Mouse (Mus musculus): Measurements from ENCODE around the gene Ehd4.

Ehd4 gene

DNA sequence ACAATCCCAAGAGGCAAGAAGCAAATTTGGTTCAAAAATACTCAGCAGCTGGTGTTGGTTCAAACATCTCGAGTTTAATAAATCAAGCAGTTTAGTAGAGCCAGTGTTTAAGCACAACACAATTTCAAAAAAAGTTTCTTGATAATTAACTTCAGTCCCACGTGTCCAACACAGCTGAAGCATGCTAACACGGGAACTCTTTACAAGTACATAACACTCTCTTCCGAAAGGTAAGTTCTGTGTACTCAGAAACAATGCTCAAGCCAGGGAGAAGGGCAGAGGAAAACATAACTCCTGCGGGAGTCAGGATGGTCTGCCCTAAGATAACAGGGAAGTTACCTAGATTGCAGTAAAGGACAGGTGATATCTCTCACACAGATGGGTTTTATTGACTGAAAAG is 12.1 kb downstream of the Ehd4 start:
- no peak for DNase-seq

DNA sequence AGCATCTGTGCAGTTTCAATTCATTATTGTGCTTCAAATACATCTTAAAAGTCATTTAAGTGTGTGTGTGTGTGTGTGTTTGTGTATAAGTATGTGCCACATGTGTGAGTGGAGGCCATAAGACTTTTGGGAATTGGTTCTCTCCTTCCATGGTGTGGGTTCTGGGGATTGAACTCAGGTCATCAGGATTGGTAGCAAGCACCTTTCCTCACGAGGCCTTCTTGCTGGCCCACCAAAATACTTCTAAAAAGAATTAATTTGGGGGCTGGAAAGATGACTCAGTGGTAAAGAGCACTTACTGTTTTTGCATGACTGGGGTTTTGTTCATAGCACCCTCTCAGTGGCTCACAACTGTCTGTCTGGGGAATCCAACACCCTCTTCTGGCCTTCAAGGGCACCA is 12.7 kb downstream of the Ehd4 start:
- no peak for DNase-seq

- DNase-seq, result no peak
Observed at GRCm38 (mm10) chr2:120140326-120140725, 14.1 kb downstream of the Ehd4 start.

DNA sequence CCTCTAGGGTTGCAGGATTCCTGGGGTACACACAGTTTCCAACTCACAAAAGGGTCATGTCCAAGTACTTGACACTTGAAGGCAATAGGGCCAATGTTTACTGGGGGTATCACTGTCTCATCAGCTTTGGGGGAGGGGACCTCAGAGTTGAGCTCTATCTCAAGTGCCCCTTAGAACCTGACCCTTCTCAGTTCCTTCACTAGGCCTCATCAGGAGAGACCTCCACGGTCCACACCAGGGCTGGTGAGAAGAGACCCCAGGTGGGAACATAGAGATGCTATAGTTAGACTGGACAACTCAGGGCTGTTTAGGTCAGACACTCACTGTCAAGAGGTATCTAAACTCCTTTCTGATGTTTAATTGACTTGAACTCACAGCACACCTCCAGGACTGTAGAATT is 15.3 kb downstream of the Ehd4 start:
- no peak for DNase-seq

DNA sequence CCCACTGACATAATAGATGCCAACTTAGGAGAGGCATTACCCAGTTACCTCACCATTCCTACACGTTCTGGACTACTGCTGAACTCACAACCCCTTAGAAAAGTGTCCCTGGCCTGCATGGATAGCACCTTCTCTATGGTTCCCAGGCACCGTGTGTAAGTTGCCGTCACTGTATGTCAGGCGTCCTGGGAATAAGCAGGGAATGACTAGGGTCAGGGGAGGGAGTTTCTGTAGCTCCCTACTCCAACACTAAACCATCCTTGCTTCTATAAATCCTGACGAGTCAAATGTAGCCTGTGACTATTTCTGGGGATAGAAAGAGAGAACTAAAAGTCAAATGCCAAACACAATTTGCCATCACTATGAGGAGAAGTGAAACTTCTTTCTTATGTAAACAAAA is 17.1 kb downstream of the Ehd4 start:
- no peak for DNase-seq

DNA sequence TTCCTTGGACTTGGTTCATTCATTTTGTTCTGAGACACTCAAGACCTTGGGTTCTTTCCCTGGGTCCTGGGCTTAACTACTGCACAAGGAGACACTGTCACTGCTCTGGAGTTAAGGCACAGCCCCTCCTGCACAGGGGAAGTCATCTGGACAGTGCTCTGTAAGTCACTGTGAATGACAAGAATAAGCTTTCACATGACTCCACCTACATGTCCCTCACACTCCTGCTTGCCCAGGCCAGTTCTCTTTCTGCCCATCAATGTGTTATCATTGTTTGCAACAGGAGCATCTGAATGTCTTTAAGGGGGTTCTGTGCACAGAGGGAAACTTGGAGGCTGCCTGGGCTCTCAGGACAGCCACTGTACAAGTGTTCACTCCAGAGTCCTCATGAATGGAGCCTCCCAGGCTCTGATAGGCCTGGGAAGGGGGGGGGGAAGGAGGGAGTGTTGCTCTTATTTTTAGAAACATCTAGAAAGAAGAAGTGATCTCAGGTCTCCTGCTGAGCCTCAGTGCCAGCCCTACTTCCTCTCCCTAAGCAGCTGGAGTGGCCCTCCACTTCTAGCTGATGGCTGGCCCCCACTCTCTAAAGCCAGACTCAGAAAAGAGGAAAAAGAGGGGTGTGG is 19.8 kb downstream of the Ehd4 start:
- no peak for DNase-seq

- DNase-seq, result no peak
Observed at GRCm38 (mm10) chr2:120131881-120132280, 22.5 kb downstream of the Ehd4 start.

- DNase-seq, result no peak
Observed at GRCm38 (mm10) chr2:120129252-120129908, 25.0 kb downstream of the Ehd4 start.

DNA sequence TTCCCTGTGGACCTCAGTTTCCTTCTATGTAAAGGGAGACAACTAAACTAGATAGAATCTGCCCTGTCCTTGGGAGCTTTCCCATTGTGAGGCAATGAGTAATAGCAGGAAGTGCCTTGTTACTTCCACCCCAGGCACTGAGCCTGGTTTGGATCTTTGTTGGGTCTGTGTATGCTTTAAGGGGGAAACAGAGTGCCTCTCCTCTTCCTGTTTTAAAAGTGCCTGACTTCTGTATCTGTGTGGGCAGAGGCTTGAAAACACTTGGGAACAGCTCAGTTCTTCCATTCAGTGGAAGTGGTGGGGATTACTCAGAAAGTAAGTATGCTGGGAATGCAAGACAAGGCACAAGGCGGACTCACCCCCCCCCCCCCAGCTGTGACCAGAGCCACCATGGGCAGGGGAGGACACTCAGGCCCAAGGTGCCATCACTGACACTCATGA is 25.8 kb downstream of the Ehd4 start:
- DNase-seq, result no peak

- DNase-seq, result no peak
Observed at GRCm38 (mm10) chr2:120128011-120128410, 26.4 kb downstream of the Ehd4 start.

DNA sequence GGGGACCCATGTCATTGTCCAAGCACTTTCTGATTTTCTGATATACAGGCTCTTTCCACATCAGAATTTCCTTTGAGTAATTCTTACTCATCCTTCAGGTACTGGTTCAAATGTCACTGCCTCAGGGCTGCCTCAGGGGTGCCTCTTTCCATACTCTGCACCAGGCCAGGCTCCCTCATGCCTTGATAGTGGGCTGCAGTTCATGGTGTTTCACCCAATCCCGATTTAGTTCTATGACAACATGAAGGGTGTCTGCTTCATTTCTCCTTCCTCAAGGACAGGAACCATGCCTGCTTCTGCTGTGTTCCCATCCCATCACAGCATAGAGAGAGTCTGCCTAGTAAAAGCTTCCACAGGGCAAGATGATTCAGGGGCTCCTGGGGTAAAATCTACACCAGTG is 27.5 kb downstream of the Ehd4 start:
- DNase-seq, result no peak

DNA sequence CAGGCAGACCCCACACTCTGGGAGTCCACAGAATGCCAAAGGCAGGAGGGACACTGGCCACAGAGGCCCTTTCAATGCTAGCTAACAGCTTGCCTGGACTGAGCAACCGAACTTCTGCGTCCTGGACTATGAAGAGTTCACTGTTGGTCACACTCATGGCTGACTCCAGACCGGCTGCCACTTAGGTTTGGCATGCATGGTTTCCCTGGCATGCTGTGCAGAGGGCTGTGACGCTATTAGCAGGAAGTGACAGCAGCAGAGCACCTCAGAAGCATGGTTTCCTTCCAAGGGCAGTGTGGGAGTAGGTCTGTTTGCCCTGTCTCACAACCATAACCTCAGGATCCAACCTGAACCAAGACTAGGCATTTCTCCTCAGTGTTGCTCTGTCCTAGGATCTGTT is 28.0 kb downstream of the Ehd4 start:
- DNase-seq, result no peak

- no peak for DNase-seq
Observed at GRCm38 (mm10) chr2:120125461-120125860, 28.9 kb downstream of the Ehd4 start.

DNA sequence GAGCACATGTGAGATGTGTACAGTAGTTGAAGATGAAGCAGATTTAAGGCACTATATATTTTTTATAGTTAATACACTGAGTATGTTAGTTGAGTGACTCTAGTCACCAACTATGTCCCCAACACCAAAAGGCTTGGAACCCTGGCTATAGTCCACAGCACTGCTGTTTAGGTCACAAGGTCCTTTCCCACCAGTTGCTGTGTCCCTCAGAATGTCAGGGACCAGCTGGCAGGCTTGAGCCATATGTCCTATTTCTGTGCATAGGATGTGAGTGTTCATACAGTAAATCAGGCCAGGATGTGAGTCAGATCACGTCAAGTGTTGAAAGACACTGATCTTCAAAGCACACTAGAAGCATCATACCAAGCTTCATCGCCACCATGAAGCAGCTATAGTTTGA is 29.5 kb downstream of the Ehd4 start:
- DNase-seq, result no peak

GRCm38 (mm10) chr2:120124096-120124495 is 30.3 kb downstream of the Ehd4 start:
- DNase-seq, result no peak

- no peak for DNase-seq
Observed at GRCm38 (mm10) chr2:120122983-120123382, 31.4 kb downstream of the Ehd4 start.

DNA sequence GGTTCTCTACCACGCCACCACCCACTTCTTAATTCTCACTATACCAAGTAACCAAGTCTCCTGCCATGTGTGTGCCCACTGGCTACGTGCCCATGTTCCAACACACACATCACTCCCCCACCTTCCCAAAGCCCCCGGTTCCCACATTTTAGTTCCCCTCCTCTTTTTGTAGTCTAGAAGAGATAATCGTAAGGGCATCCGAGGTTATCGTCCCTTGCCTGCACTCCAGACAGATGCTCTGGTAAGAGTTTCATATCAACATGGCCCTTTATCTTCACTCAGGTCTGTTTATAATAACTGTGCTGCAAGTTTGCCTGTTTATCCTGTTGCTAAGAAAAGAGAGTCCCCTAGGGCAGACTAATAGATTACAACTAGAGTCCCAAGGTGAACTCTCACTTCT is 37.1 kb downstream of the Ehd4 start:
- no peak for DNase-seq

DNA sequence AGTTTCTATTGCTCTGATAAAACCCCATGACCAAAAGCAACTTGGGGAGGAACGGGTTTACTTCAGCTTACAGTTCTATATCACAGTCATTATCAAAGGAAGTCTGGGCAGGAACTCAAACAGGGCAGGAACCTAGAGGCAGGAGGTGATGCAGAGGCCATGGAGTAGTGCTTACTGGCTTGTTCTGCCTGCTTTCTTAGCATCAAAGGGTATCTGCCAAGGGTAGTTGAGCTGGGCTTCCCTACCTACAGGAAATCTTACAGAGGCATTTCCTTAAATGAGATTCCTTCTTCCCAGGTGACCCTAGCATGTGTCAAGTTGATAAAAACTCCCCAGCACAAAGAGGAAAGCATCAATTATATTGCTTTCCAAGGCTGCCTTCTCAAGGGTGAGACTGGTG is 38.0 kb downstream of the Ehd4 start:
- DNase-seq, result no peak

DNA sequence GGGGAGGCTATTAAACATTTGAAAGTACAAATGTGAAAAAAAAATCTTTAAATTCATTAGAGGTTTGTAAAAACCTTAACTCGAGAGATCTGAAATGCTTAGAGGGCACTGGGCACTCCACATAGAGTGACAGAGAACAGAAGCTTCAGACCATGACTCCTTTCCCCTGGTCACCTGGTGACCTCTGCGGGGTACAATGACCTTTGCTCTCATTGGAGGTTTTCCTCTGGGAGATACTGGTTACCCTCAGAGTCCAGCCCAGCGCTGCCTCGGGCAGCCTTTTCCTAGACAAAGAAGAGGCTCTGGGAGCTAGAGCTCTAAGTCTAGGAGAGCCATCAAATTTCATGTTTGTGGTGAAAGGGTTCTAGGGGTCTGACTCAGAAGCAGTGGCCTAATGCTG is 39.4 kb downstream of the Ehd4 start:
- no peak for DNase-seq

GRCm38 (mm10) chr2:120113963-120114362 is 40.4 kb downstream of the Ehd4 start:
- DNase-seq, result no peak

DNA sequence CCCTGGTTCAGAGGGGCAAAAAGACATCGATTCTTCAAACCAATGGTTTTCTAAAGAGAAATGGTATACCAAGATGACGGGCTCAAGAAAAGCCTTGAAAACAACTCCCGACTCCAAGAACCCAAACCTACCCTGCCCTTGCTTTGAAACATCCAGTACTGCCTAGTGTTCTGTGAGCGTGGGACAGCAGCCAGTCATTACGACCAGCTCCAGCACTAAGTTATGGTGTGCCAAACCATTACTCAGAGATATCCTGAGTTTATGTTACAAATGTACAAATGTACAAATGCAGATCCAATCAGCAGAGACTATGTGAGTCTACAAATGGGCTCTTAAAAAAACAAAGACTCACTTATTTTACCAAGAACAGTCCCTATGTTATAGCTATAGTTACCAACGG is 40.9 kb downstream of the Ehd4 start:
- no peak for DNase-seq

GRCm38 (mm10) chr2:120111596-120111995 is 42.8 kb downstream of the Ehd4 start:
- no peak for DNase-seq

DNA sequence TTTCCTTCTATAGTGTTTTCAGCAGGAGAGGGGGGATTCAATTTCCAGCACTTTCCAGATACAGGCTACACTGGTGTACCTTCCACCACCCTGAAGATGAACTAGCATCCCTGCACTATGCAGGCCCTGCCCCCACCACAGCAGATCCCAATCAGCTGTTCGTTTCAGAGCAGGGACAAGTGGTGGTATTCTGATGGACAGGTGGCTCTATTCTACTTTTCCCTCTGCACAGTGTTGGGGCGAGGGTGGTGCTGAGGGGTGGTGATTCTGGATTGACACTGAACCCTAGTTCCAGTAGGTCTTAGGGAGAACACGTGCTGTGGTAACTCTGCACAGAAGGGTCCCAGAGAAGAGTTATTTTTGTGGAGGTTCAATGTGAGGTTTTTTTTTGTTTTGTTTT is 43.2 kb downstream of the Ehd4 start:
- no peak for DNase-seq

GRCm38 (mm10) chr2:120108077-120108476 is 46.3 kb downstream of the Ehd4 start:
- no peak for DNase-seq

- no peak for DNase-seq
Observed at GRCm38 (mm10) chr2:120107446-120107845, 47.0 kb downstream of the Ehd4 start.

All from kidney, adult 18-20 months (tissue).